Mouse (Mus musculus) hindbrain, embryonic 13.5 days (tissue): ENCODE measurements around the gene Myo5a. TPM values are rescaled to one million over a fixed set of nuclear protein-coding genes. Genes with fewer than 3 reads are reported as not detected.

ENCODE experiments used
- ATAC-seq: fragments of 200-750 bp; cut with Nextera tagmentation; 2 replicates; pipeline ENCODE4 v1.8.0; 2017; ENCODE audit warnings: moderate TSS enrichment; ENCODE audit not compliant: low FRiP score
- H3K27ac ChIP-seq: fragments of 300-500 bp; sonication (generic); 2 replicates; pipeline ENCODE4 v1.5.1; 2015; ENCODE audit warnings: inconsistent platforms, mild to moderate bottlenecking, moderate library complexity
- H3K27me3 ChIP-seq: fragments of 300-500 bp; sonication (generic); 2 replicates; pipeline ENCODE4 v1.6.1; 2015; ENCODE audit warnings: mild to moderate bottlenecking, inconsistent platforms
- H3K36me3 ChIP-seq: fragments of 300-500 bp; sonication (generic); 2 replicates; pipeline ENCODE4 v1.6.1; 2015; ENCODE audit warnings: mild to moderate bottlenecking, inconsistent platforms
- H3K4me1 ChIP-seq: fragments of 300-500 bp; sonication (generic); replicated peaks from 2 replicates; pipeline ENCODE4 v1.6.1; 2015; ENCODE audit warnings: inconsistent platforms
- H3K4me2 ChIP-seq: fragments of 300-500 bp; sonication (generic); 2 replicates; pipeline ENCODE4 v1.6.1; 2015; ENCODE audit warnings: inconsistent platforms, mild to moderate bottlenecking, moderate library complexity
- H3K4me3 ChIP-seq: fragments of 300-500 bp; sonication (generic); 2 replicates; pipeline ENCODE4 v1.5.1; 2015; ENCODE audit warnings: mild to moderate bottlenecking, inconsistent platforms
- H3K9ac ChIP-seq: fragments of 300-500 bp; sonication (generic); 2 replicates; pipeline ENCODE4 v1.6.1; 2015; ENCODE audit warnings: mild to moderate bottlenecking, inconsistent platforms
- H3K9me3 ChIP-seq: fragments of 300-500 bp; sonication (generic); 2 replicates; pipeline ENCODE4 v1.6.1; 2016; ENCODE audit warnings: inconsistent platforms
- WGBS: fragments of 180-500 bp; shearing (Covaris S2); methylation state at CpG from one replicate; pipeline ENCODE4 v1.1.7; 2015; 5-methylcytosine and 5-hydroxymethylcytosine counted together
- polyA plus RNA-seq: library from polyadenylated mRNA; unstranded; fragments of >200 nt; fragmentation: Nextera tagmentation; extraction: Ambion mirVana; gene quantifications from 2 replicates; pipeline ENCODE4 v1.2.1, GENCODE M21; 2015

Gene Myo5a
- 30.0 and 32.6 TPM in 2 replicates for polyA plus RNA-seq

GRCm38 (mm10) chr9:75070457-75071028 is at the start of gene Myo5a:
TSS of gene Myo5a (plus strand) at chr9:75071015.
- peak within 1 kb of the TSS; percentile 98 for H3K27ac ChIP-seq
- peak within 1 kb of the TSS; percentile 93 for H3K4me3 ChIP-seq
- H3K9ac ChIP-seq: peak within 1 kb of the TSS; percentile 98
- H3K36me3 ChIP-seq: no peaks in the 10 kb centered on the region
- peaks cover 36% of the 10 kb centered on the region for H3K4me1 ChIP-seq
- ATAC-seq: peak; percentile 19; the same call in 1 of the 2 replicates
- H3K27me3 ChIP-seq: no peaks in the 10 kb centered on the region
- H3K4me2 ChIP-seq: peak within 1 kb of the TSS; percentile 67
- H3K9me3 ChIP-seq: no peaks in the 10 kb centered on the region
- WGBS: 21% methylated on average over 23 of the region's 23 CpGs

GRCm38 (mm10) chr9:75022546-75022945 is 48.3 kb upstream of the Myo5a start:
- 93% methylated on average over 7 of the region's 7 CpGs for WGBS

GRCm38 (mm10) chr9:75023150-75023894 is 47.5 kb upstream of the Myo5a start:
- no peaks in the 10 kb centered on the region for H3K9me3 ChIP-seq
- no peak overlapping the region for H3K4me3 ChIP-seq
- H3K4me1 ChIP-seq: no peaks in the 10 kb centered on the region
- 78% methylated on average over 5 of the region's 5 CpGs for WGBS
- H3K36me3 ChIP-seq: peaks cover 58% of the 10 kb centered on the region
- ATAC-seq: no peak
- H3K4me2 ChIP-seq: no peak overlapping the region
- no peak overlapping the region for H3K27ac ChIP-seq
- H3K27me3 ChIP-seq: no peaks in the 10 kb centered on the region
- no peak overlapping the region for H3K9ac ChIP-seq

More at GRCm38 (mm10) chr9:75022546-75022945, 48.3 kb upstream of the Myo5a start:
- Histone ChIP-seq H3K36me3 (peaks cover 56% of the 10 kb centered on the region), H3K27ac (no peak overlapping the region), H3K9me3 (no peaks in the 10 kb centered on the region), H3K4me3 (no peak overlapping the region), H3K9ac (no peak overlapping the region), H3K27me3 (no peaks in the 10 kb centered on the region), H3K4me2 (no peak overlapping the region), H3K4me1 (no peaks in the 10 kb centered on the region)
- no peak for ATAC-seq

GRCm38 (mm10) chr9:75024089-75024488 is 46.7 kb upstream of the Myo5a start:
- no peak overlapping the region for H3K4me2 ChIP-seq
- no peak overlapping the region for H3K9ac ChIP-seq
- no peaks in the 10 kb centered on the region for H3K4me1 ChIP-seq
- H3K27me3 ChIP-seq: no peaks in the 10 kb centered on the region
- no peak for ATAC-seq
- no peak overlapping the region for H3K27ac ChIP-seq
- H3K36me3 ChIP-seq: peaks cover 56% of the 10 kb centered on the region
- no peaks in the 10 kb centered on the region for H3K9me3 ChIP-seq
- H3K4me3 ChIP-seq: no peak overlapping the region
- WGBS: 55% methylated on average over 7 of the region's 7 CpGs

GRCm38 (mm10) chr9:75025689-75026088 is 45.1 kb upstream of the Myo5a start:
- WGBS: 72% methylated on average over 6 of the region's 6 CpGs
- no peaks in the 10 kb centered on the region for H3K9me3 ChIP-seq
- H3K4me1 ChIP-seq: no peaks in the 10 kb centered on the region
- H3K27me3 ChIP-seq: no peaks in the 10 kb centered on the region
- no peak overlapping the region for H3K9ac ChIP-seq
- no peak for ATAC-seq
- no peak overlapping the region for H3K27ac ChIP-seq
- H3K4me2 ChIP-seq: no peak overlapping the region
- H3K4me3 ChIP-seq: no peak overlapping the region
- peaks cover 48% of the 10 kb centered on the region for H3K36me3 ChIP-seq

- H3K9me3 ChIP-seq: no peaks in the 10 kb centered on the region
- H3K4me1 ChIP-seq: 0 out of 2 replicates have a peak, but pooled peaks cover 4% of the 10 kb centered on the region
- H3K27ac ChIP-seq: no peak overlapping the region
- no peak overlapping the region for H3K4me2 ChIP-seq
- peaks cover 34% of the 10 kb centered on the region for H3K36me3 ChIP-seq
- 94% methylated on average over 1 of the region's 1 CpGs for WGBS
- H3K9ac ChIP-seq: no peak overlapping the region
- no peak overlapping the region for H3K4me3 ChIP-seq
- ATAC-seq: no peak
- no peaks in the 10 kb centered on the region for H3K27me3 ChIP-seq
Measured at GRCm38 (mm10) chr9:75032408-75032807, 38.4 kb upstream of the Myo5a start.

GRCm38 (mm10) chr9:75033141-75033540 is 37.7 kb upstream of the Myo5a start:
- 59% methylated on average over 7 of the region's 7 CpGs for WGBS
- Histone ChIP-seq H3K27ac (no peak overlapping the region), H3K4me2 (no peak overlapping the region), H3K9me3 (no peaks in the 10 kb centered on the region), H3K4me1 (peaks cover 5% of the 10 kb centered on the region; the same call in 1 of the 2 replicates), H3K36me3 (peaks cover 28% of the 10 kb centered on the region), H3K27me3 (no peaks in the 10 kb centered on the region), H3K4me3 (no peak overlapping the region), H3K9ac (no peak overlapping the region)
- ATAC-seq: no peak

- no peaks in the 10 kb centered on the region for H3K27me3 ChIP-seq
- peaks cover 17% of the 10 kb centered on the region for H3K4me1 ChIP-seq
- ATAC-seq: no peak
- 65% methylated on average over 1 of the region's 1 CpGs for WGBS
- no peaks in the 10 kb centered on the region for H3K9me3 ChIP-seq
- H3K4me2 ChIP-seq: no peak overlapping the region
- H3K4me3 ChIP-seq: no peak overlapping the region
- no peak overlapping the region for H3K27ac ChIP-seq
- H3K36me3 ChIP-seq: peaks cover 20% of the 10 kb centered on the region
- no peak overlapping the region for H3K9ac ChIP-seq
Measured at GRCm38 (mm10) chr9:75034691-75035090, 36.1 kb upstream of the Myo5a start.

GRCm38 (mm10) chr9:75035944-75036343 is 34.9 kb upstream of the Myo5a start:
- peaks cover 20% of the 10 kb centered on the region for H3K4me1 ChIP-seq
- H3K27ac ChIP-seq: no peak overlapping the region
- H3K36me3 ChIP-seq: peaks cover 13% of the 10 kb centered on the region
- no peaks in the 10 kb centered on the region for H3K9me3 ChIP-seq
- no peak overlapping the region for H3K9ac ChIP-seq
- no peak overlapping the region for H3K4me3 ChIP-seq
- WGBS: 82% methylated on average over 4 of the region's 4 CpGs
- no peaks in the 10 kb centered on the region for H3K27me3 ChIP-seq
- H3K4me2 ChIP-seq: no peak overlapping the region
- no peak for ATAC-seq

GRCm38 (mm10) chr9:75037451-75038356 is 33.1 kb upstream of the Myo5a start, which contains the start of gene Arpp19:
TSS of gene Arpp19 (plus strand) at chr9:75037614.
- H3K27ac ChIP-seq: peak within 1 kb of the TSS; percentile 84
- H3K36me3 ChIP-seq: no peaks in the 10 kb centered on the region
- H3K4me1 ChIP-seq: peaks cover 20% of the 10 kb centered on the region
- H3K9ac ChIP-seq: peak within 1 kb of the TSS; percentile 96
- ATAC-seq: peak; percentile 97
- no peaks in the 10 kb centered on the region for H3K27me3 ChIP-seq
- H3K4me2 ChIP-seq: peak within 1 kb of the TSS; percentile 82
- H3K4me3 ChIP-seq: peak within 1 kb of the TSS; percentile 97
- no peaks in the 10 kb centered on the region for H3K9me3 ChIP-seq
- WGBS: under 1% methylated on average over 70 of the region's 73 CpGs

GRCm38 (mm10) chr9:75038357-75038688 is 32.5 kb upstream of the Myo5a start:
- Histone ChIP-seq H3K4me2 (peak overlapping the region; percentile 82), H3K36me3 (no peaks in the 10 kb centered on the region), H3K27ac (peak overlapping the region; percentile 84; the same call in 1 of the 2 replicates), H3K9ac (peak overlapping the region; percentile 96), H3K4me3 (peak overlapping the region; percentile 97), H3K27me3 (no peaks in the 10 kb centered on the region), H3K9me3 (no peaks in the 10 kb centered on the region), H3K4me1 (peaks cover 20% of the 10 kb centered on the region)
- ATAC-seq: no peak
- 1% methylated on average over 10 of the region's 10 CpGs for WGBS

GRCm38 (mm10) chr9:75040566-75040965 is 30.2 kb upstream of the Myo5a start:
- Histone ChIP-seq H3K27me3 (no peaks in the 10 kb centered on the region), H3K9ac (no peak overlapping the region), H3K9me3 (no peaks in the 10 kb centered on the region), H3K27ac (no peak overlapping the region), H3K4me1 (peaks cover 20% of the 10 kb centered on the region), H3K4me3 (no peak overlapping the region), H3K4me2 (no peak overlapping the region), H3K36me3 (peaks cover 6% of the 10 kb centered on the region; the same call in 1 of the 2 replicates)
- WGBS: 92% methylated on average over 2 of the region's 2 CpGs
- ATAC-seq: no peak
